Mouse (Mus musculus) 3T3-L1 (cell line): Measurements from ENCODE around the gene Olfr315.
"Not testable (repeated sequence)": the region's sequence is repeated elsewhere in the genome, so short reads cannot be mapped to it uniquely, and the experiment has no call there.

Experiments used
- DNase-seq: peaks from one replicate; pipeline ENCODE4 v3.0.0-alpha.2; 2015; ENCODE audit warnings: low read depth, low spot score

Olfr315 gene

GRCm38 (mm10) chr11:58815676-58816075 is 42.7 kb downstream of the Olfr315 start:
- DNase-seq, result no peak

DNA sequence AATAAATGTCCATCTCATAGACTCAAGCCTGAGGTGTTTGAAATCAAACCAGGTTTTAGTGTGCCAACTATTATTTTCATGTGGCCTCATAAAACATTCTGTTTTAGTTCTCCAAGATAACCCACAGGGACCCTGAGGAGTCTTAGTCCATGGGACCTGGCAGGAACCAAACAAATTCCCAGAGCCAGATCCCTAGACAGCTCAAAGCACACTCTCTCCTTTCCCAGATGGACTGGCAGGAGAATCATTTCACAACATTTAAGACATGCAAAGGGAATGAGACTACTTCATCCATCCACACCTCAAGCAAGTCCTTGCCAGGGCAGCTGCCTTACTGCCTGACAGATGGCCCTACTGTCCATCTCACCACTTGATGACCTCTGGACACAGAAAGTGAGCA is 55.9 kb downstream of the Olfr315 start, which contains the start of gene Olfr312:
Olfr312 (plus strand) TSS at position 301 of the 400 bp plus-strand sequence.
- DNase-seq, result not testable (repeated sequence)

DNA sequence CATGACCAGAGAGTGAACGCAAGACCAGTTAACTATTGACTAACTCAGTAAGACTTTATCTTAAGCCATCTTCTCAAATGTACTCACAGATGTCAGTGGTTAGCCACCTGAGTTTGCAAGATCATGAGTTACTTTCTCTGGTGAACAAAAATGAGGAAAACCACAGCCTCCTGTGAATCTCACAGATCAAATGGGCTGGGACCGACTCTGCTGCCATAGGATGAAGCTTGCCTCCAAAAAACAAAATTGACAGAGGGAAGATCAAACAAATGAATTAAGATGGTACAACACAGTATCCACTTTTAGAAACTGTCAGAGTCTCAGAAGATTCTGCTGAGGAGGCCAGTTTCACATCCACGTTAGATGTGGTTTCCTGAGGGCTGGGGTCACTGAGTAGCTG is 56.8 kb downstream of the Olfr315 start:
- DNase-seq, result no peak
